Mouse (Mus musculus): ENCODE results near the gene Mvb12a.
A peak's percentile ranks its signal among the peaks of the same experiment; 100 is the strongest.

The Mvb12a gene

DNA sequence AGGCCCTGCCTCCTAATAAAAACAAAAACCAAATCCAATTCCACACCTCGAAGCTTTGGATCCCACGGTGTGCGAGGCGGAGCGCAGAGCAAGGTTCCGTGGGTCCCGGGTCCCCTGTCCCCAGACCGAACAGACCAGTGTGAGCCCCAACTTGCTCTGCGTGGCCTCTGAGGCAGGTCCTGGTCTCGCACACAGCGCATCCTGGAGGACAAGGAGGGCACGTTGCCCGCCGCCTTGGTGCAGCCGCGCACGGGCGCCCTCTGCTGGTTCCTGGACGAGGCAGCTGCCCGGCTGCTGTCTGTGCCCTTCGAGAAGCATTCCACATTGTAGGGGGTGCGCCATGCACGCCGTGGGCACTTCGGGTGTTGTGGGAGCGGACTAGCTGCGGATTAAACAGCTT, 53.1 kb downstream of the Mvb12a start:
- DNase-seq = peak; percentile 92

DNA sequence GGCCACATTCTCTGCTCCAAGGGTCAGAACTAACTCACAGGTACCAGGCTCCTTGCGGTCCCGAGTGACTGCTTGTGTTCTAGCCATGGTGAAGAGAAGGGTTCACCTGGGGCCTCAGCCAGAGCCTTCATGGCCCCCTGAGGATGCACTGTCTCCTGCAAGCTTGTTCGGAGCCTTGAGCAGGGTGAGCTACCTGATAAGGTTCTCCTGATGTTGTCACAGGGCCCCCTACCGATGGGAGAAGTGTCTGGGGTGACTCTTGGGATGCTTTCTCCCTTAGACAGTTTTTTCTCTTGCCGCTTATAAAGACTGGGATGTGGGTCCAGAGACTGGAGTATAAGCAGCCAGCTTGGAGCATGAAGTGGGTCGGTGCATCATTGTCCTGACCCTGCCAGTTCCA, 53.7 kb downstream of the Mvb12a start:
- no peak for DNase-seq

DNA sequence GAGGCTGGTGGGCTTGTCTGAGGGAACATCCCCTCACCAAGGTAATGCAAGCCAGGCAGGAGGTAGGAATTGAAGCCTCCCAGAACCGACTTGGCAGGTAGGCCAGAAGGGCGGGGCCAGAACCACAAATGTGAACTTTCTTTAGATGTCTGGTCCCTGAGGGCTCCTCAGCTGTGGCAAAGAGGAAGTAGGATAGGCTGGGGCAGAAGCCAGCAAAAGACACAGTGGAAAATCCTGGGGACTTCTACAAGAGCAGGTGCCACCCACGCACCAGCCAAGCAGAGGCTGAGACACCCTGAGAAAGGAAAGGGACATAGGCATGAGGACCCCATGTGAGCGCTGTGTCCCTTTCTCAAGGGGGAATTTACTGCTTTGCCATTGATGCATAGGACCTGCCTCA, 54.1 kb downstream of the Mvb12a start:
- DNase-seq = no peak

DNA sequence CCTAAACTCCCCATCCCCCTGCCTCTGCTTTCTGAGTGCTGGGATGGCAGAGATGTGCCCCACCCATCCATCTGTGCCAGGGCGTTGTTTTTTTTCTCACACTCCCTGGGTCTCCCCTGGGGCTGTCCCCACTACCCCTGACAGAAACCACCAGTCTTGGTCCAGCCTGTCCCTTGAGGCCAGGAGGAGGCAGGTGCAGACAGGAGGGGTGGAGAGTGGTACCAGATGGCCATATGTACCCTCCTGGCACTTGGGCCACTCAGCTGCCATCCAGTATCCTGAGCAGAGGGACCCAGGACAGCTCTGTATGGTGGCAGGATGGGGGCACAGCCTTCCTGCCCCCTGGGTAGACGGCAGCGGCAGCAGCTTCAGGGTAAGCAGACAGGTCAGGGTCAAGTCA, 54.7 kb downstream of the Mvb12a start, which contains the start of gene Fam129c:
Fam129c (plus strand) TSS at position 198 of the 400 bp plus-strand sequence.
- DNase-seq = no peak

Data from cerebellum, adult 9-10 months (tissue).